Mouse (Mus musculus) C2C12 (cell line): ENCODE data around the gene Mgrn1. TPM values are rescaled to one million over a fixed set of nuclear protein-coding genes. Genes with fewer than 3 reads are reported as not detected.

Source experiments
- H3K27me3 ChIP-seq: one replicate; pipeline ENCODE4 v1.6.1; 2011; ENCODE audit not compliant: control insufficient read depth, insufficient read depth, insufficient read length
- H3K36me3 ChIP-seq: one replicate; pipeline ENCODE4 v1.6.1; 2011; ENCODE audit not compliant: control insufficient read depth, insufficient read depth
- H3K4me3 ChIP-seq: one replicate; pipeline ENCODE4 v1.5.1; 2011; ENCODE audit warnings: mild to moderate bottlenecking, control low read depth; ENCODE audit not compliant: poor library complexity, insufficient read depth, severe bottlenecking
- H3K79me2 ChIP-seq: one replicate; pipeline ENCODE4 v1.6.1; 2011; ENCODE audit not compliant: control insufficient read depth, insufficient read depth
- H3K79me3 ChIP-seq: one replicate; pipeline ENCODE4 v1.6.1; 2011; ENCODE audit warnings: low read depth, control low read depth
- H3ac ChIP-seq: one replicate; pipeline ENCODE3; 2011; ENCODE audit warnings: low read depth; ENCODE audit not compliant: control insufficient read depth, insufficient read length
- CEBPB ChIP-seq: IDR thresholded peaks from one replicate; pipeline ENCODE4 v1.6.1; 2011; ENCODE audit warnings: low read depth, mild to moderate bottlenecking, control low read depth, moderate library complexity
- CTCF ChIP-seq: IDR thresholded peaks from one replicate; pipeline ENCODE4 v1.5.1; 2011; ENCODE audit not compliant: control insufficient read depth, insufficient read depth, insufficient read length
- FOSL1 ChIP-seq: IDR thresholded peaks from one replicate; pipeline ENCODE4 v1.8.0; 2011; ENCODE audit warnings: mild to moderate bottlenecking, low read length; ENCODE audit not compliant: poor library complexity, insufficient read depth, severe bottlenecking
- MAX ChIP-seq: IDR thresholded peaks from one replicate; pipeline ENCODE4 v1.6.1; 2011; ENCODE audit warnings: mild to moderate bottlenecking, control low read depth
- MYOD1 ChIP-seq: IDR thresholded peaks from one replicate; pipeline ENCODE4 v1.6.1; 2011; ENCODE audit warnings: low read depth; ENCODE audit not compliant: control insufficient read depth, insufficient read length
- MYOG ChIP-seq: IDR thresholded peaks from one replicate; pipeline ENCODE4 v1.6.1; 2011; ENCODE audit not compliant: control insufficient read depth, insufficient read length; ENCODE audit errors: extremely low read depth
- USF1 ChIP-seq: IDR thresholded peaks from one replicate; pipeline ENCODE4 v1.6.1; 2011; ENCODE audit warnings: low read depth, mild to moderate bottlenecking, control low read depth, moderate library complexity
- polyA plus RNA-seq: library from polyadenylated mRNA; unstranded; fragments of >200 nt; fragmentation: generic; extraction: Trizol; gene quantifications from one replicate; pipeline ENCODE4 v1.2.1, GENCODE M21; 2012; ENCODE audit warnings: missing spikeins

Gene Mgrn1
- polyA plus RNA-seq, 1 experiment = 50.3 TPM

- Histone ChIP-seq H3K36me3 (no peaks in the 10 kb centered on the region), H3K79me2 (no peaks in the 10 kb centered on the region), H3ac (no peak overlapping the region), H3K27me3 (no peaks in the 10 kb centered on the region), H3K79me3 (no peaks in the 10 kb centered on the region), H3K4me3 (no peak overlapping the region)
- TF ChIP-seq FOSL1 = no peak
- TF ChIP-seq CEBPB = no peak
- TF ChIP-seq CTCF = no peak
- no peak for TF ChIP-seq USF1
- TF ChIP-seq MAX = no peak
- TF ChIP-seq MYOD1 = no peak
- TF ChIP-seq MYOG = no peak
Observed at GRCm38 (mm10) chr16:4848090-4848489, 38.0 kb upstream of the Mgrn1 start.

GRCm38 (mm10) chr16:4850361-4850760 lies 35.7 kb upstream of the Mgrn1 start:
- Histone ChIP-seq H3K36me3 (no peaks in the 10 kb centered on the region), H3K79me3 (no peaks in the 10 kb centered on the region), H3K27me3 (no peaks in the 10 kb centered on the region), H3ac (no peak overlapping the region), H3K79me2 (no peaks in the 10 kb centered on the region), H3K4me3 (no peak overlapping the region)
- no peak for TF ChIP-seq CEBPB

- H3K4me3 ChIP-seq = no peak overlapping the region
- H3K79me3 ChIP-seq = no peaks in the 10 kb centered on the region
- no peaks in the 10 kb centered on the region for H3K27me3 ChIP-seq
- H3ac ChIP-seq = no peak overlapping the region
- H3K79me2 ChIP-seq = no peaks in the 10 kb centered on the region
- TF ChIP-seq CTCF (no peak), MAX (no peak), FOSL1 (no peak), MYOG (no peak), USF1 (no peak), CEBPB (no peak), MYOD1 (no peak)
- no peaks in the 10 kb centered on the region for H3K36me3 ChIP-seq
Observed at GRCm38 (mm10) chr16:4850938-4851628, 35.0 kb upstream of the Mgrn1 start.

- no peak for TF ChIP-seq MYOD1
- no peak for TF ChIP-seq CEBPB
- no peak for TF ChIP-seq CTCF
- no peak for TF ChIP-seq FOSL1
- no peak for TF ChIP-seq USF1
- no peak for TF ChIP-seq MAX
- no peak for TF ChIP-seq MYOG
- Histone ChIP-seq H3K36me3 (no peaks in the 10 kb centered on the region), H3K79me3 (no peaks in the 10 kb centered on the region), H3K79me2 (no peaks in the 10 kb centered on the region), H3ac (no peak overlapping the region), H3K27me3 (no peaks in the 10 kb centered on the region), H3K4me3 (no peak overlapping the region)
Observed at GRCm38 (mm10) chr16:4855046-4855650, 30.9 kb upstream of the Mgrn1 start.

- H3ac ChIP-seq = no peak overlapping the region
- no peaks in the 10 kb centered on the region for H3K79me3 ChIP-seq
- no peaks in the 10 kb centered on the region for H3K79me2 ChIP-seq
- no peak for TF ChIP-seq USF1
- no peak for TF ChIP-seq MYOD1
- no peak for TF ChIP-seq CTCF
- TF ChIP-seq FOSL1 = no peak
- TF ChIP-seq CEBPB = no peak
- no peak for TF ChIP-seq MAX
- no peak for TF ChIP-seq MYOG
- H3K27me3 ChIP-seq = peaks cover 7% of the 10 kb centered on the region
- no peak overlapping the region for H3K4me3 ChIP-seq
- H3K36me3 ChIP-seq = no peaks in the 10 kb centered on the region
Observed at GRCm38 (mm10) chr16:4861392-4861791, 24.7 kb upstream of the Mgrn1 start.

GRCm38 (mm10) chr16:4862863-4863483 lies 23.1 kb upstream of the Mgrn1 start:
- no peaks in the 10 kb centered on the region for H3K79me2 ChIP-seq
- no peaks in the 10 kb centered on the region for H3K36me3 ChIP-seq
- peaks cover 7% of the 10 kb centered on the region for H3K27me3 ChIP-seq
- no peak overlapping the region for H3ac ChIP-seq
- no peak overlapping the region for H3K4me3 ChIP-seq
- TF ChIP-seq CEBPB (no peak), USF1 (no peak), MYOG (no peak), MAX (no peak), CTCF (peak; percentile 91), FOSL1 (no peak), MYOD1 (no peak)
- no peaks in the 10 kb centered on the region for H3K79me3 ChIP-seq
